Mouse (Mus musculus) testis, adult 10 weeks (tissue): ENCODE results near the gene Ncoa7. TPM values are rescaled to one million over a fixed set of nuclear protein-coding genes. Genes with fewer than 3 reads are reported as not detected.

Source experiments
- polyA plus RNA-seq: library from polyadenylated mRNA; stranded (reverse); fragments of 350-450 nt; fragmentation: Illumina TruSeq; extraction: RNeasy Lipid Tissue Mini Kit (QIAGEN cat#74804); gene quantifications from one replicate; pipeline ENCODE4 v1.2.3, GENCODE M21; 2014; ENCODE audit warnings: low read depth, low replicate concordance

The Ncoa7 gene
- polyA plus RNA-seq: 36.0 TPM

GRCm38 (mm10) chr10:30802681-30803586, at the start of gene Ncoa7:
Ncoa7 (minus strand) TSS chr10:30803326.

GRCm38 (mm10) chr10:30842643-30843437, 39.7 kb upstream of the Ncoa7 start, which contains the start of gene Hey2:
Hey2 (minus strand) TSS chr10:30842801.

GRCm38 (mm10) chr10:30629513-30629912, 173.6 kb downstream of the Ncoa7 start, which contains the start of gene Hint3:
Hint3 (minus strand) TSS chr10:30629632.

GRCm38 (mm10) chr10:30600542-30600966, 202.6 kb downstream of the Ncoa7 start, which contains the start of gene Trmt11:
Trmt11 (minus strand) TSS chr10:30600749.

Other genes with a start within 250 kb of the Ncoa7 start
- gene Trmt11, start 202.6 kb downstream of the Ncoa7 start, polyA plus RNA-seq: 9.7 TPM
- gene Hint3, start 173.7 kb downstream of the Ncoa7 start, polyA plus RNA-seq: 41.9 TPM
- 0.91 TPM for gene Hey2, start 39.5 kb upstream of the Ncoa7 start, polyA plus RNA-seq